Mouse (Mus musculus) kidney, adult 2 months (tissue): ENCODE measurements around the gene Phf5a. TPM values are rescaled to one million over a fixed set of nuclear protein-coding genes. Genes with fewer than 3 reads are reported as not detected.

Experiments
- DNase-seq: peaks from one replicate; pipeline ENCODE4 v3.0.0; 2021
- H3K27ac ChIP-seq: fragments of 200-500 bp; 2 replicates; pipeline ENCODE4 v1.5.1; 2012; ENCODE audit warnings: low read depth, low read length, control low read depth, inconsistent platforms; ENCODE audit not compliant: insufficient read depth
- H3K27me3 ChIP-seq: fragments of 200-500 bp; replicated peaks from 2 replicates; pipeline ENCODE4 v1.6.1; 2012; ENCODE audit warnings: mild to moderate bottlenecking, moderate library complexity, low read length, inconsistent platforms; ENCODE audit not compliant: control insufficient read depth, insufficient read depth
- H3K36me3 ChIP-seq: fragments of 200-500 bp; 2 replicates; pipeline ENCODE4 v1.6.1; 2012; ENCODE audit warnings: mild to moderate bottlenecking, moderate library complexity, low read length, inconsistent platforms; ENCODE audit not compliant: control insufficient read depth, insufficient read depth
- H3K4me1 ChIP-seq: fragments of 200-500 bp; 2 replicates; pipeline ENCODE4 v1.6.1; 2011; ENCODE audit warnings: low read length; ENCODE audit not compliant: control insufficient read depth, insufficient read depth
- H3K4me3 ChIP-seq: fragments of 200-500 bp; 2 replicates; pipeline ENCODE4 v1.5.1; 2011; ENCODE audit warnings: mild to moderate bottlenecking, low read depth, low read length, control low read depth; ENCODE audit not compliant: insufficient read depth
- CTCF ChIP-seq: fragments of 200-500 bp; conservative IDR thresholded peaks from 2 replicates; pipeline ENCODE4 v1.5.1; 2011; ENCODE audit warnings: low read depth, mild to moderate bottlenecking, control low read depth, low read length, moderate library complexity, mixed read lengths; ENCODE audit not compliant: insufficient read depth, insufficient read length
- POLR2A ChIP-seq: fragments of 200-500 bp; IDR thresholded peaks from one replicate; pipeline ENCODE4 v1.6.1; 2011; ENCODE audit warnings: low read depth, low read length, control low read depth
- WGBS: fragments of 180-500 bp; shearing (Covaris S2); methylation state at CpG from one replicate; pipeline ENCODE4 v1.1.7; 2018; 5-methylcytosine and 5-hydroxymethylcytosine counted together
- polyA plus RNA-seq: library from polyadenylated mRNA; depleted of rRNA; stranded (reverse); fragments of >200 nt; gene quantifications from 2 replicates; pipeline ENCODE4 v1.2.3, GENCODE M21; 2012

Phf5a gene
- polyA plus RNA-seq, 1 experiment: 47.4 TPM

DNA sequence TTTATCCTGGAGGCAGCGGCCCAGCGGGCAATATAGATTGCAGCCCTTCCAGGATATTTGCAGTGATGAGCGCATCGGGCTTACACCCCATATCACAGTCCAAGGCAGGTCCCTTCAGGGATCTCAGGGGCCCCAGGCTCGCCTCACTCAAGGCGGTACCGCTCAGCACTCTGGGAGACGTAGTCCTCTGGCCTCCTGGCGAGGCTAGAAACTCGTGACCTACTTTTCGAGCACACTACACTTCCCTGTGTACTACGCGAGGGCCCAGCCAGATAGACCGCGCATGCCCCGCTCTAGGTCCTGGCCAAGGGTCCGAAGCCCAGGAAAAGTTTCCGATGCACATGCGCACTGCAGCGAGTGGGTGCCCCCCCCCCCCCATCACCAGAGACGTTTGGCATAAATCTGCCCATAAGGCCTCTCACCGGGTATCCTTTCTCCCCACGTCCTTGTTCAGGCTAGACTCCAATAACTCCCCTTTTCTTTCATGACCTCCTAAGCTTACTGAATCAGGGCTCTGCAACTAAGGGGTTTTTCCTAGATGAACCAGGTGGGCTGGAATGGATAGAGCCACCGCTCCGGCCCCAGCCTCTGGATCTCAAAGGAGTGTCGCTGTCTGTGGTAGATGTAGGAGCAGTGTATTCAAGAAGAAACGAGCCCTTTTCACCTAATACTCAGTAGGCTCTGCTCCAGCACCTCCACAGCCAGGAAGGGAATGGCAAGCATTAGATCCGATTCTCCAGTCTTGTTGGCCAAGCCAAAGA, 15.5 kb downstream of the Phf5a start:
- peak; percentile 95 for DNase-seq
- WGBS: under 1% methylated on average over 28 of the region's 28 CpGs

DNA sequence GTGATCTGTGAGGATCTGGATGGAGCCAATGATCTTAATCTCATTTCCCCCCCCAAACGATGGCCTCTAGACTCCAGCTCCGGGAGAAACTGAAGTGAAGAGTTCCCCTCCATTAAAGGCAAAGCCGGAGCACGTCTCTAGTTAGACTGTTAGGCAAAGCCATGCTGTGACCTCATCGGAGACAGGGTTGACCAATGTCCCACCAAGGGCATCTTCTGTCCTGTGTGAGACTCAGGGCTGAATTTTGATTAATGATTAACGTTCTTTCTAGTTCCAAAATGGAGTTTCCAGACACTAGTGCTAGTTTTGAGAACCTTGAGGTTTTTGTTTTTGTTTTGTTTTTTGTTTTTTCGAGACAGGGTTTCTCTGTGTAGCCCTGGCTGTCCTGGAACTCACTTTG, 18.6 kb downstream of the Phf5a start:
- TF ChIP-seq POLR2A (no peak), CTCF (no peak)
- Histone ChIP-seq H3K27ac (peak overlapping the region; percentile 51), H3K4me1 (peaks cover 11% of the 10 kb centered on the region; the same call in 1 of the 2 replicates), H3K27me3 (no peaks in the 10 kb centered on the region), H3K36me3 (peaks cover 14% of the 10 kb centered on the region), H3K4me3 (0 out of 2 replicates have a peak overlapping the region, but pooled peaks have one; percentile 6)
- WGBS: 33% methylated on average over 7 of the region's 7 CpGs
- DNase-seq: peak; percentile 75

More for the DNA sequence above, 15.5 kb downstream of the Phf5a start:
- H3K36me3 ChIP-seq: peaks cover 3% of the 10 kb centered on the region
- H3K27ac ChIP-seq: peak overlapping the region; percentile 97
- H3K4me3 ChIP-seq: peak overlapping the region; percentile 87
- H3K4me1 ChIP-seq: peaks cover 11% of the 10 kb centered on the region; the same call in 1 of the 2 replicates
- TF ChIP-seq CTCF (no peak), POLR2A (peak; percentile 55)
- H3K27me3 ChIP-seq: no peaks in the 10 kb centered on the region

DNA sequence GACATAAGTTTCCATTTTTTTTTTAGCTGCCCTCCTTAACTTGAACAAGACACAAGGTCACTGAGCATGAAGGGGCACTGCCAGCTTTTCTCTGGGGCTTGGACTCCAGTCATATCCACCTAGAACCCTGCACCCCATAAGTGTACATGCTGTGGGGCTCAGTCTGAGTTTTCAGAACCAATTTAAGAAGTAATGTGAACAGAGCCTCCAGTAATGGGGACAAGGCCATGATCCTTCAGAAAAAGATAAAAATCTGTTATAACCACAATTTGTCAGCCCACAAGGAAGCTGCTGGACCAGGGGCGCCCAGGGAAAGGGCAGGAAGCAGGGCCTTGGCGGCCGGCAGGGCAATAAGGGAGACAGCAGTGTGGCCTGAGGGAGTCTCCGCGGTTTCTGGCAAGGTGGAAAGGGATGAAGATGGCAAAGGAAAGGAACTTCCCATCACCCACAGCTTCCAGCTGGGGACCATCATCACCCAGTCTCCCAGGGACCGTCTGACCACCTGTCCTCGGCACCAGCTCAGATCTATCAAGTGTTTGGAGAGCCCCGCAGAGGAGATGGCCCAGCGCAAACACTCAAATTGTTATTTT, 19.2 kb downstream of the Phf5a start:
- Histone ChIP-seq H3K27me3 (no peaks in the 10 kb centered on the region), H3K27ac (peak overlapping the region; percentile 51), H3K4me1 (peaks cover 17% of the 10 kb centered on the region; the same call in 1 of the 2 replicates), H3K4me3 (0 out of 2 replicates have a peak overlapping the region, but pooled peaks have one; percentile 6), H3K36me3 (peaks cover 14% of the 10 kb centered on the region)
- TF ChIP-seq CTCF (no peak), POLR2A (no peak)
- 72% methylated on average over 9 of the region's 9 CpGs for WGBS
- no peak for DNase-seq

DNA sequence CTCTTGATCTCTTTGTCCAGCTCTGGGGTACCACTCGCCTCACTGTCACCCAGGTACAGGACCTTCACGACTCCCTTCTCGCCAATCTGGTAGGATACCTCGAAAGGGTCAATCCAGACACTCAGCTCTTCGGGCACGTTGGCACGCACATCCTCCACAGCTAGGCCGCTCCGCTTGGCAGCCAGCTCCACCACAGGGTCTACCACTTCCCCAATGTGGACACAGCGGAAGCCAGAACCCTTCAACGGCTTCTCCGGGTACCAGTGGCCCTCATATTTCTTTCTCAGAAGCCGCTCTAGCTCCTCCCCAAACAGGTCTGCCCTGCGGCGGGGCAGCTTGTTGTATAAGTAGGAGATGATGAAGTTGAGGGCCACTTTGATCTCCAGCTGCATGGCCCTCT, 20.3 kb downstream of the Phf5a start:
- Histone ChIP-seq H3K4me1 (peaks cover 24% of the 10 kb centered on the region; the same call in 1 of the 2 replicates), H3K27ac (no peak overlapping the region), H3K36me3 (peaks cover 14% of the 10 kb centered on the region), H3K27me3 (no peaks in the 10 kb centered on the region), H3K4me3 (no peak overlapping the region)
- no peak for DNase-seq
- TF ChIP-seq CTCF: no peak
- no peak for TF ChIP-seq POLR2A
- 88% methylated on average over 15 of the region's 15 CpGs for WGBS

DNA sequence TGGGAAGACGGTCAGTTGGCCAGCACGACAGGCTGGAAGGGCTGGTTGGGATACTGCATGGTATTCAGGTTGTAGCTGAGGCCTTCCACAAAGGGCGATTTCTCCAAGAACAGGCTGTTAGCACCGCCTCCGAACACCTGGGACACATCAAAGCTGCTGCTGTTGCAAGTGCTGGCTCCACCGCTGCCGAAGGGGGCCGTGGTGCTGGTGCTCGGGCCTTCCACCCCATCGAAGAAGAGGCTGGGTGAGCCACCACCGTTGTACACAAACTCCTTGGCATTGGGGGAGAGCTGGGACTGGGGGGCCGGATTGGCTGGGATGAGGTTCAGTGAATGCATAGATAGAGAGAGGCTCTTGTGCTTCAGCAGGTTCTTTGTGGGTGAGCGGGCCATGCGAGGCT, 21.0 kb downstream of the Phf5a start:
- H3K4me3 ChIP-seq: no peak overlapping the region
- peaks cover 29% of the 10 kb centered on the region for H3K4me1 ChIP-seq
- H3K36me3 ChIP-seq: peaks cover 14% of the 10 kb centered on the region
- TF ChIP-seq POLR2A (no peak), CTCF (no peak)
- DNase-seq: no peak
- no peaks in the 10 kb centered on the region for H3K27me3 ChIP-seq
- 72% methylated on average over 14 of the region's 14 CpGs for WGBS
- no peak overlapping the region for H3K27ac ChIP-seq

DNA sequence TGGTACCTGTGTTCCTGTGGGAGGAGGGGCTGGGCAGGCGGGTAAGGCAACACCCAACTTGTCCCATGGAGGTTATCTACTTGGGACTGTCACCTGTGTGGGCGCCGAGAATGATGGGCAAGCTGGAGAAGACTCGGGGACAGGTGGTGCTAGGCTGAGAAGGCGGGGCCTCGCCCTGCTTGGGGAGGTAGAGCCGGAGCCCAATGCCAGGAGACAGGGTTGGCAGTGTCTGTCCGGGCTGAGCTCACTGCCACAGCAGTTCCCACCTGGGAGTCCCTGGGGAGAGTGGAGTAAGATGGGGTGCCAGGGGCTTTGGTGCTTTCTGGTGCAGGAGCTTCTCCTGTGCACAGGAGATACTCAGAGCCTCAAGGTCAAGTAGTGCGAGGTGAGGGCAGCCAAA, 22.6 kb downstream of the Phf5a start:
- TF ChIP-seq CTCF (no peak), POLR2A (no peak)
- H3K4me1 ChIP-seq: peaks cover 34% of the 10 kb centered on the region
- H3K27ac ChIP-seq: 0 out of 2 replicates have a peak overlapping the region, but pooled peaks have one; percentile 10
- H3K36me3 ChIP-seq: peaks cover 14% of the 10 kb centered on the region
- no peak overlapping the region for H3K4me3 ChIP-seq
- DNase-seq: no peak
- WGBS: 51% methylated on average over 9 of the region's 9 CpGs
- no peaks in the 10 kb centered on the region for H3K27me3 ChIP-seq

DNA sequence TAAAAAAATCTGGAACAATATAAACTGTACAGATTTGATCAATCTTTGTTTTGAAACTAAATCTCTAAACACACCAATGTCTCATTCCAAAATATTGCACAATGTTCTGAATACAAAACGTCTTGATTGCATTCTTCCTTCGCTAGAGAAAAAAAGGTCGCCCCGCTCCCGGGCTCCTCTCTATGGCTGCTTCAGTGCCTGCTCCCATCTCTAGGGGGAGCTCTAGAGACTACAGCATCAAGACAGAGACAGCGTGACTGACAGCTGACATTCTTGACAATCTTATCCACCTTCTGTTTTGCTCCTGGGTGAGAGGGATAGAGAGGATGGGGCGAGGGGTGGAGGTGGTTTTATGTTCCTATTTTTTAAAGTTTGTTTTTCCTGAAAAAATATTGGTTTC, 23.4 kb downstream of the Phf5a start:
- WGBS: 24% methylated on average over 7 of the region's 7 CpGs
- H3K36me3 ChIP-seq: peaks cover 14% of the 10 kb centered on the region
- DNase-seq: peak; percentile 76
- no peak overlapping the region for H3K27ac ChIP-seq
- no peak overlapping the region for H3K4me3 ChIP-seq
- no peaks in the 10 kb centered on the region for H3K27me3 ChIP-seq
- TF ChIP-seq POLR2A (no peak), CTCF (peak; percentile 66)
- H3K4me1 ChIP-seq: peaks cover 30% of the 10 kb centered on the region
